Mouse (Mus musculus) lung, postnatal 0 days (tissue): ENCODE results near the gene Fbxl13.

Experiments used
- CTCF ChIP-seq: IDR thresholded peaks from 2 replicates; pipeline ENCODE4 v1.5.1; 2016; ENCODE audit warnings: antibody characterized with exemption, mild to moderate bottlenecking
- EP300 ChIP-seq: IDR thresholded peaks from 2 replicates; pipeline ENCODE4 v1.6.1; 2016; ENCODE audit warnings: antibody characterized with exemption, mild to moderate bottlenecking, control low read depth

- TF ChIP-seq CTCF (no peak), EP300 (no peak)
Measured at GRCm38 (mm10) chr5:21547005-21547404, 98.4 kb downstream of the Fbxl13 start.
